Mouse (Mus musculus) liver, postnatal 0 days (tissue): ENCODE results near the gene Sirt7. TPM values are rescaled to one million over a fixed set of nuclear protein-coding genes. Genes with fewer than 3 reads are reported as not detected.

Experiments used
- ATAC-seq: fragments of 200-750 bp; cut with Nextera tagmentation; 2 replicates; pipeline ENCODE4 v1.8.0; 2017; ENCODE audit warnings: mild to moderate bottlenecking, moderate library complexity
- DNase-seq: peaks from one replicate; pipeline ENCODE4 v3.0.0-alpha.2; 2016
- H3K27ac ChIP-seq: fragments of 300-500 bp; sonication (generic); 2 replicates; pipeline ENCODE4 v1.5.1; 2014; ENCODE audit warnings: antibody characterized with exemption, moderate library complexity, mild to moderate bottlenecking, low read depth
- H3K27me3 ChIP-seq: fragments of 300-500 bp; sonication (generic); 2 replicates; pipeline ENCODE4 v1.6.1; 2014; ENCODE audit warnings: low read length, control low read depth, mixed read lengths; ENCODE audit not compliant: insufficient read depth
- H3K36me3 ChIP-seq: fragments of 300-500 bp; sonication (generic); replicated peaks from 2 replicates; pipeline ENCODE4 v1.6.1; 2014; ENCODE audit warnings: mild to moderate bottlenecking, control low read depth, low read length, moderate library complexity, mixed read lengths; ENCODE audit not compliant: insufficient read depth
- H3K4me1 ChIP-seq: fragments of 300-500 bp; sonication (generic); 2 replicates; pipeline ENCODE4 v1.6.1; 2014; ENCODE audit warnings: antibody characterized with exemption, mild to moderate bottlenecking, control low read depth; ENCODE audit not compliant: insufficient read depth
- H3K4me2 ChIP-seq: fragments of 300-500 bp; sonication (generic); 2 replicates; pipeline ENCODE4 v1.6.1; 2014; ENCODE audit warnings: low read depth, mild to moderate bottlenecking, low read length, moderate library complexity, mixed read lengths
- H3K4me3 ChIP-seq: fragments of 300-500 bp; sonication (generic); 2 replicates; pipeline ENCODE4 v1.5.1; 2014; ENCODE audit warnings: low read depth, low read length
- H3K9ac ChIP-seq: fragments of 300-500 bp; sonication (generic); replicated peaks from 2 replicates; pipeline ENCODE4 v1.6.1; 2014; ENCODE audit warnings: mild to moderate bottlenecking, moderate library complexity
- H3K9me3 ChIP-seq: fragments of 300-500 bp; sonication (generic); 2 replicates; pipeline ENCODE4 v1.6.1; 2016; ENCODE audit warnings: mild to moderate bottlenecking, control low read depth, low read length, mixed read lengths
- CTCF ChIP-seq: sonication (generic); IDR thresholded peaks from 2 replicates; pipeline ENCODE4 v1.5.1; 2016; ENCODE audit warnings: antibody characterized with exemption, low read depth
- EP300 ChIP-seq: IDR thresholded peaks from 2 replicates; pipeline ENCODE4 v1.6.1; 2016; ENCODE audit warnings: antibody characterized with exemption, low read depth, mild to moderate bottlenecking
- WGBS: fragments of 180-500 bp; shearing (Covaris S2); extraction: QIAGEN DNeasy Blood & Tissue Kit; methylation state at CpG from one replicate; pipeline ENCODE4 v1.1.7; 2014; ENCODE audit not compliant: insufficient replicate concordance; 5-methylcytosine and 5-hydroxymethylcytosine counted together
- polyA plus RNA-seq: library from polyadenylated mRNA; unstranded; fragments of >200 nt; fragmentation: Nextera tagmentation; extraction: Ambion mirVana; gene quantifications from 2 replicates; pipeline ENCODE4 v1.2.1, GENCODE M21; 2015

Sirt7 gene
- polyA plus RNA-seq, 1 experiment from 2014 or later, result 34.3 TPM

- no peak for ATAC-seq
- H3K4me2 ChIP-seq, result no peak overlapping the region
- TF ChIP-seq EP300, result no peak
- TF ChIP-seq CTCF, result no peak
- no peak overlapping the region for H3K27ac ChIP-seq
- DNase-seq, result no peak
- H3K9ac ChIP-seq, result no peak overlapping the region
- peaks cover 28% of the 10 kb centered on the region for H3K27me3 ChIP-seq
- 68% methylated on average over 3 of the region's 3 CpGs for WGBS
- H3K36me3 ChIP-seq, result no peaks in the 10 kb centered on the region
- H3K4me1 ChIP-seq, result peaks cover 8% of the 10 kb centered on the region; the same call in 1 of the 2 replicates
- no peaks in the 10 kb centered on the region for H3K9me3 ChIP-seq
- H3K4me3 ChIP-seq, result no peak overlapping the region
These were observed 29.7 kb upstream of the Sirt7 start for GRCm38 (mm10) chr11:120654741-120655140.

- ATAC-seq (no peak), DNase-seq (no peak)
- no peaks in the 10 kb centered on the region for H3K36me3 ChIP-seq
- no peak overlapping the region for H3K4me3 ChIP-seq
- 0 out of 2 replicates have a peak, but pooled peaks cover under 1% of the 10 kb centered on the region for H3K27me3 ChIP-seq
- H3K4me1 ChIP-seq, result peaks cover 11% of the 10 kb centered on the region; the same call in 1 of the 2 replicates
- TF ChIP-seq EP300 (no peak), CTCF (peak; percentile 56)
- H3K4me2 ChIP-seq, result no peak overlapping the region
- H3K9me3 ChIP-seq, result no peaks in the 10 kb centered on the region
- H3K27ac ChIP-seq, result no peak overlapping the region
- no peak overlapping the region for H3K9ac ChIP-seq
- WGBS, result 67% methylated on average over 3 of the region's 3 CpGs
These were observed 26.8 kb upstream of the Sirt7 start for GRCm38 (mm10) chr11:120651872-120652271.

- Histone ChIP-seq H3K9ac (peak within 1 kb of the TSS; percentile 52; the same call in 1 of the 2 replicates), H3K4me1 (peaks cover 14% of the 10 kb centered on the region), H3K4me2 (peak within 1 kb of the TSS; percentile 73), H3K36me3 (no peaks in the 10 kb centered on the region), H3K9me3 (no peaks in the 10 kb centered on the region), H3K27ac (peak within 1 kb of the TSS; percentile 53), H3K4me3 (peak within 1 kb of the TSS; percentile 36), H3K27me3 (no peaks in the 10 kb centered on the region)
- WGBS, result 5% methylated on average over 13 of the region's 13 CpGs
- DNase-seq (peak; percentile 76), ATAC-seq (peak; percentile 65)
- 0 out of 2 replicates have a peak, but pooled peaks have one; percentile 8 for TF ChIP-seq CTCF
- no peak for TF ChIP-seq EP300
These were observed 23.0 kb upstream of the Sirt7 start, which contains the start of gene Myadml2 for GRCm38 (mm10) chr11:120648001-120648476. Gene Myadml2, minus strand, starts transcription at chr11:120648158.

- DNase-seq, result peak; percentile 10
- no peak overlapping the region for H3K4me3 ChIP-seq
- H3K4me2 ChIP-seq, result peak overlapping the region; percentile 73
These were observed 22.2 kb upstream of the Sirt7 start for GRCm38 (mm10) chr11:120647047-120647830.

GRCm38 (mm10) chr11:120643601-120643987, 18.6 kb upstream of the Sirt7 start, which contains the start of gene Pycr1:
Gene Pycr1, minus strand, starts transcription at chr11:120643769.
- Histone ChIP-seq H3K4me2 (peak within 1 kb of the TSS; percentile 97), H3K36me3 (no peaks in the 10 kb centered on the region), H3K9me3 (no peaks in the 10 kb centered on the region), H3K27ac (no peak within 1 kb of the TSS), H3K4me3 (peak within 1 kb of the TSS; percentile 52), H3K4me1 (peaks cover 21% of the 10 kb centered on the region), H3K27me3 (0 out of 2 replicates have a peak, but pooled peaks cover 3% of the 10 kb centered on the region), H3K9ac (peak within 1 kb of the TSS; percentile 64)
- ATAC-seq, result peak; percentile 96
- DNase-seq, result peak; percentile 94
- no peak for TF ChIP-seq CTCF
- under 1% methylated on average over 15 of the region's 15 CpGs for WGBS

More at GRCm38 (mm10) chr11:120647047-120647830, 22.2 kb upstream of the Sirt7 start:
- Histone ChIP-seq H3K36me3 (no peaks in the 10 kb centered on the region), H3K27me3 (0 out of 2 replicates have a peak, but pooled peaks cover 3% of the 10 kb centered on the region), H3K9ac (no peak overlapping the region), H3K27ac (peak overlapping the region; percentile 53; the same call in 1 of the 2 replicates), H3K9me3 (no peaks in the 10 kb centered on the region), H3K4me1 (peaks cover 21% of the 10 kb centered on the region)
- 82% methylated on average over 35 of the region's 35 CpGs for WGBS
- ATAC-seq, result no peak
- TF ChIP-seq CTCF (no peak), EP300 (no peak)

GRCm38 (mm10) chr11:120642939-120643600, 18.0 kb upstream of the Sirt7 start:
- peak overlapping the region; percentile 97 for H3K4me2 ChIP-seq
- peak; percentile 43 for ATAC-seq
- 0 out of 2 replicates have a peak, but pooled peaks cover 3% of the 10 kb centered on the region for H3K27me3 ChIP-seq
- peaks cover 19% of the 10 kb centered on the region for H3K4me1 ChIP-seq
- H3K9me3 ChIP-seq, result no peaks in the 10 kb centered on the region
- H3K9ac ChIP-seq, result peak overlapping the region; percentile 64
- WGBS, result 2% methylated on average over 18 of the region's 18 CpGs
- TF ChIP-seq EP300 (no peak), CTCF (no peak)
- H3K4me3 ChIP-seq, result peak overlapping the region; percentile 52
- no peak overlapping the region for H3K27ac ChIP-seq
- no peak for DNase-seq
- no peaks in the 10 kb centered on the region for H3K36me3 ChIP-seq
